Mouse (Mus musculus) heart, postnatal 25 days (tissue): Measurements from ENCODE around the gene Dzip1. TPM values are rescaled to one million over a fixed set of nuclear protein-coding genes. Genes with fewer than 3 reads are reported as not detected.

Source experiments
- DNase-seq: peaks from one replicate; pipeline ENCODE4 v3.0.0; 2022; ENCODE audit warnings: low spot score
- intact Hi-C: fragments of 180-260 bp; cut with DNase I; formaldehyde crosslinking; loops from one replicate; pipeline ENCODE4 v1.15.1; 2025
- total RNA-seq, 2 experiments: library from RNA; stranded (reverse); gene quantifications; 2 replicates each; pipeline ENCODE4 v1.2.3; 2021

Gene Dzip1
- total RNA-seq, 2 experiments from 2014 or later = 2.2 to 2.3 TPM

DNA sequence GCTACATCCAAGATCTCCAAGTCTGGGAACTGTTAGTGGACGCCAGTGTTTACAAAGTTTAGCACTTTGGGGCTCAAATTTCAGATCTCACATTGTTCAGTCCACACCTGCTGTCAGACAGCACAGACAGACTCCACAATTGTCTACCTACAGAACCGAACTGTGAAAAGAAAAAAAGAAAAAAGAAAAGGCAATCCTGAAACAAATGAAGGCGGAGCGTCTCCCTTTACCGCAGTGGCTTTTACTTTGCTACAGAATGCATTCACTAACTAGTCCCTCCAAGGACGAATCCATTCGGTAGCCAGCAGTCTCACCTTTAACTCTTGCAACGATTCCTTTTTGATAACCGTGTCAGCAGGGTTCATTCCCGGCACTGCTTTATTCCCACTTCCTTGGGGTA is 44.6 kb downstream of the Dzip1 start:
- intact Hi-C loops = no loop called here
- DNase-seq = no peak

GRCm38 (mm10) chr14:118878346-118878910 is 46.8 kb downstream of the Dzip1 start:
- intact Hi-C loops = no loop called here
- no peak for DNase-seq

GRCm38 (mm10) chr14:118874786-118875415 is 50.4 kb downstream of the Dzip1 start:
- DNase-seq = no peak
- intact Hi-C loops = no loop called here

GRCm38 (mm10) chr14:118874126-118874525 is 51.1 kb downstream of the Dzip1 start:
- intact Hi-C loops = no loop called here

GRCm38 (mm10) chr14:118869712-118870111 is 55.5 kb downstream of the Dzip1 start:
- DNase-seq = no peak

More at GRCm38 (mm10) chr14:118874126-118874525, 51.1 kb downstream of the Dzip1 start:
- DNase-seq = no peak

GRCm38 (mm10) chr14:118868102-118868724 is 57.0 kb downstream of the Dzip1 start:
- DNase-seq = no peak
- intact Hi-C loops = no loop called here

More at GRCm38 (mm10) chr14:118869712-118870111, 55.5 kb downstream of the Dzip1 start:
- intact Hi-C loops = no loop called here

- no peak for DNase-seq
- intact Hi-C loops = no loop called here
Observed at GRCm38 (mm10) chr14:118867366-118867765, 57.9 kb downstream of the Dzip1 start.

GRCm38 (mm10) chr14:118866014-118866811 is 59.0 kb downstream of the Dzip1 start:
- intact Hi-C loops = no loop called here
- DNase-seq = no peak

GRCm38 (mm10) chr14:118864905-118865304 is 60.4 kb downstream of the Dzip1 start:
- DNase-seq = no peak
- intact Hi-C loops = no loop called here

GRCm38 (mm10) chr14:118862253-118862652 is 63.0 kb downstream of the Dzip1 start:
- intact Hi-C loops = no loop called here
- DNase-seq = no peak

- intact Hi-C loops = no loop called here
- no peak for DNase-seq
Observed at GRCm38 (mm10) chr14:118858318-118858717, 66.9 kb downstream of the Dzip1 start.

DNA sequence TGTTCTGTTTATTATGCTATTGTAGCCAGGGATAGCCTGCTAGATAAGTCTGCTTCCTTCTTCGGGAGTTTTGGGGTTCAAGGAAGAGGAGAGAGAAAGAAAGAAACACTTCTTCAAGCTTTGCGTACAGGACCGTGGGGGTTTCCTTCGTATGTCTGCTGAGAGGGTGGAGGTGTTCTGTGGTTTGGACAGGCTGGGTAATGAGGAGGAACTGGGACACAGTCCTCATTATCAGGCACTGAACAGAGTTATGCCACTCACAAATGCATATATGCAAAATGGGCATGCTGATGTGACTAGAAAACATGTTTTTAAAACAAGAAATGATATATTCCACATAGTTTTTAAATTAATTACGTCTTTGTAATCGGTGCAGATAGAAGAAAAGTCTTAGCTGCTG is 68.7 kb downstream of the Dzip1 start:
- intact Hi-C loops = no loop called here
- DNase-seq = no peak

- intact Hi-C loops = no loop called here
- DNase-seq = no peak
Observed at GRCm38 (mm10) chr14:118855141-118855800, 70.0 kb downstream of the Dzip1 start.

- DNase-seq = peak; percentile 7
- intact Hi-C loops = no loop called here
Observed at GRCm38 (mm10) chr14:118854371-118855114, 70.7 kb downstream of the Dzip1 start.

- intact Hi-C loops = no loop called here
- DNase-seq = no peak
Observed at GRCm38 (mm10) chr14:118851496-118852107, 73.7 kb downstream of the Dzip1 start.

GRCm38 (mm10) chr14:118850696-118851035 is 74.6 kb downstream of the Dzip1 start:
- DNase-seq = no peak
- intact Hi-C loops = no loop called here

DNA sequence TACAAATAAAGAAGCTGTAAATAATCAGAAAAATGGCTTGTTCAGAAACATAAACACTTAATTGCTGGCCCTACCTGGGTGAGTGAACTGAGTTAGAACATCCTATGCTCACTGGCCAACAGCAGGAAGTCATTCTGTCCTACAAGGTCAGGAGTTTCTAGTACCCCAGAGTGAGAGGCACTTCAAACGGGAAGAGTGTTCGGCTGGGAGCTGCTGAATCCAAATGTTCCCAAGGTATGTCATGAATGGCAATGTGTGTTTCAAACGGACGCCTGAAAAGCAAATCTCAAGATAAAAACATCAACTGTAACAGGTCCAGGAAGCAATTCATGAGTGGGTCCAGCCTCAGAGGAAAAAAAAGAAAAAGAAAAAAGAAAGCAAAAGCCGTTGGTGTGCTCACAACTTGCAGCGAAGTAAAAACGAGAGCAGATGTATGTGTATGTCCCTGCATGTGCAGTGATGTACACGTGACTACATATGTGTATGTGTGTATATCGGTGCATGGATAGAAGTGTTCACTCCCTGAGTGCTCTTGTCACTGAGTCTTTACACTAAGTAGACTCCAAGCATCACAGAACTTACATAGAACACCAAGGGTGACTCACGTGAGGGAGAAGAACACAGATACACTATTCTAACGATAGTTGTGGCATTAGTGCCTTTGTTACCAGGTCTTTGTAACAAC is 75.1 kb downstream of the Dzip1 start:
- intact Hi-C loops = no loop called here
- no peak for DNase-seq

DNA sequence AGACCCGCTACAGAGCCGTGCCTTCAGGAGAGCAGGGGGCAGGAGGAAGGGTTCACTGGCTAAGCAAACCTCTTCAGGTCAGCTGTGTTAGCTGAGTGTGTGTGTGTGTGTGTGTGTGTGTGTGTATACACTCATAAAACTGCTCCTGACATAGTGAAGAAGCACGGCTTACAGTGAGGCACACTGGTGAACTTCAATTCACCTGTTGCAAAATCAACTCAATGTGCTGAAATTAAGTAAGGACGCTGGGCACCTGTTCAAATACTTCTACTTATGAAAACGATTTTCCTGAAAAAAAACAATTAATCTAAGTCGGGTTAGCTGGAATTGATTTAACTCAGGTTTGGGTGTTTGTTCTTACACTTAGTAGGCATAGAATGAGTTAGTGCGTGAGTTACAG is 77.1 kb downstream of the Dzip1 start:
- intact Hi-C loops = no loop called here
- DNase-seq = no peak

GRCm38 (mm10) chr14:118846834-118847233 is 78.4 kb downstream of the Dzip1 start:
- intact Hi-C loops = no loop called here
- DNase-seq = no peak
